In the genomic region with DNA sequence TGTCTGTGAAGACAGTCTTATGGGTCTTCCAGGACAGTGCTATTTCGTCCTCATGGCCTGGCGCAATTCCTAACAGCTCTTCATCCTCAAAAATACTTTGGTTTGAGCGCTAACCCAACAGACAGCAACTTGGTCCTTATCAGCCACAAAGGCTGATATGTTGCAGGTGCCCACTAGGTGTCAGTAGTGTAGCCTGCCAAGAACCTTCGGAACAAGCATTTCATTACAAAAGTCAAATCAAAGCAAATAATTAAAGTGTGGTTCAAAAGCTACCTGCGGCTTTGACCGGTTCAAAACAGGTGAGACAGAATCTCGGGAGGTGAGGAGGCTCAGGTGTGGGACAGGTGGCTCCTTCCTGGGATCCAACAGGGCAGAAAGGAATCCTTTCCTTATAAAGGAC, we compare ENCODE assay signal across 8 mouse cellular contexts. TPM values are rescaled to one million over a fixed set of nuclear protein-coding genes. Genes with fewer than 3 reads are reported as not detected.
DNase-seq lines count a peak whose midpoint lies in the region; ATAC-seq lines count a peak whose summit lies in the region.
"Had no signal": no experiment of that assay in that cellular context is flagged by ENCODE, and none has a peak within 500 bp of the region (broad histone marks: within the 10 kb centered on the region; RNA-seq: fewer than 3 reads in every experiment).

TSS of gene Slc9a4 (plus strand) at position 298 of the 400 bp plus-strand sequence.

- 0 out of 2 replicates have a peak, but pooled peaks cover 2% of the 10 kb centered on the region for H3K27me3 ChIP-seq in heart, embryonic 11.5 days (ENCODE audit: control insufficient read depth, insufficient read depth, low read length)

- H3K9ac ChIP-seq in heart, embryonic 11.5 days (ENCODE audit: low read depth, low read length) = no peak within 1 kb of the TSS
- H3K9ac ChIP-seq: liver, embryonic 13.5 days had no signal

- no peak within 1 kb of the TSS for H3K27ac ChIP-seq in heart, embryonic 11.5 days (ENCODE audit: low read depth, low read length)
- H3K27ac ChIP-seq: liver, embryonic 13.5 days had no signal

- H3K4me1 ChIP-seq in heart, embryonic 11.5 days (ENCODE audit: control insufficient read depth, insufficient read depth, low read length) = no peaks in the 10 kb centered on the region
- H3K4me1 ChIP-seq: liver, embryonic 13.5 days had no signal

- H3K4me2 ChIP-seq in heart, embryonic 11.5 days = peak within 1 kb of the TSS; percentile 25; the same call in 1 of the 2 replicates
- H3K4me2 ChIP-seq: liver, embryonic 13.5 days had no signal

- H3K36me3 ChIP-seq in heart, embryonic 11.5 days (ENCODE audit: control insufficient read depth, insufficient read depth, low read length) = no peaks in the 10 kb centered on the region
- H3K36me3 ChIP-seq: liver, embryonic 13.5 days had no signal

- no peak within 1 kb of the TSS for H3K4me3 ChIP-seq in heart, embryonic 11.5 days (ENCODE audit: low read depth, low read length)
- H3K4me3 ChIP-seq: liver, embryonic 13.5 days had no signal

- no peaks in the 10 kb centered on the region for H3K9me3 ChIP-seq in heart, embryonic 11.5 days (replicated peaks; ENCODE audit: control insufficient read depth, low read length)
- H3K9me3 ChIP-seq: liver, embryonic 13.5 days had no signal

- ATAC-seq in heart, embryonic 11.5 days (replicated peaks; ENCODE audit: insufficient number of reproducible peaks, low FRiP score, low TSS enrichment) = no peak

- WGBS in heart, embryonic 11.5 days (ENCODE audit: insufficient replicate concordance) = 18% methylated on average over 7 of the region's 7 CpGs

- DNase-seq in 3134 (ENCODE audit: extremely low read depth, insufficient read length, low spot score) (peak; percentile 15), 3T3-L1 (ENCODE audit: low read depth, low spot score) (peak; percentile 64)
- peak; percentile 7 for DNase-seq in cerebellum, adult 9-10 months
- DNase-seq in kidney, postnatal 14 days = peak; percentile 54
- DNase-seq in lung, postnatal 10 days = peak; percentile 27
- DNase-seq in right cerebral cortex, postnatal 4 days = peak; percentile 22
- DNase-seq: liver, embryonic 13.5 days had no signal

RNA-seq across cellular contexts. Expression of gene Slc9a4, which starts in this region (rescaled TPM):
- not detected in 2 replicates for polyA plus RNA-seq in heart, embryonic 11.5 days (2014; fragmentation: Nextera tagmentation; extraction: Ambion mirVana)
- polyA plus RNA-seq: liver, embryonic 13.5 days had no signal

Comparison
In these comparisons a context has a peak if more than half of its experiments do, and no peak if none do; other contexts are left out.
1. DNase-seq: peak in every context shown above with its lines; median percentile 64 in 3T3-L1; 54 in kidney, postnatal 14 days; 27 in lung, postnatal 10 days; 22 in right cerebral cortex, postnatal 4 days; 15 in 3134; 7 in cerebellum, adult 9-10 months.